Mouse (Mus musculus): ENCODE results near the gene Sars2. TPM values are rescaled to one million over a fixed set of nuclear protein-coding genes. Genes with fewer than 3 reads are reported as not detected.

Sars2 gene
- polyA plus RNA-seq, 1 experiment = 10.5 TPM

DNA sequence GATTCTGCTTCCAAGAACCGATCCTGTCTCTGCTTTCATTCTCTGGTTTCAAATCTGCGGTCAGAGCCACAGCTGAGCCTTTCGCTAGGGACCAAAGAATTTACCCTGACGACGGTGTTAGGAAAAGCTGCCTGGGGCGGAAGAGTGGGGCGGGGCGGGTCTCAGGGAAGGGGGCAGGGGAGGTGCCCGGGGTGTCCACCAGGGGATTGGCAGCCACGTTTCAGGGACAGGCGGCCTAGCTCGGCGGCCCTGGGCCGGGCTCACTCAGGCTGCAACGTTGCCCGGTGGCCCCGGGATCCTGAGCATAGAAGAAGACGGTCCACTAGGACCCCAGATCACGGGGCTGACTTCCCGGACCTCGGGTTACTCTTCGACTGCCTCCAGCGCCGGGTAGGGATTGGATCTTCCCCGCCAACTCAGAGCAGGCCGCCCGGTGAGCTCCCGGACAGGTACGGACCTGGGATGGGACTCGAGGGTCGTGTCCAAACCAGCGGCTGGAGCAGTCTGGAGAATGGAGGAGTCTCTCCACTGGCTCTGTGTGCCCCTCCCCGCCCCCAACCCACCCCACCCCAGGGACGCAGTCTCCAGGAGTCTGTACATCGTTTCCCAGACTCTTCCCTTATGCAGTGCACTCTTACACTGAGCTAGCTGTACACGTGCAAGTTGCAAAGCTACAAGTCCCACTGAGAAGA, 25.1 kb upstream of the Sars2 start, which contains the start of gene Fbxo17:
Fbxo17 (plus strand) TSS at position 215 of the 692 bp plus-strand sequence.
- Histone ChIP-seq H3ac (ENCODE audit: control insufficient read depth, insufficient read length) (peak within 1 kb of the TSS; percentile 78), H3K36me3 (ENCODE audit: control insufficient read depth, insufficient read depth) (no peaks in the 10 kb centered on the region), H3K4me2 (ENCODE audit: low read depth) (peak within 1 kb of the TSS; percentile 81), H3K79me2 (ENCODE audit: control insufficient read depth, insufficient read depth) (peaks cover 20% of the 10 kb centered on the region), H3K27me3 (ENCODE audit: control insufficient read depth, insufficient read depth, insufficient read length) (no peaks in the 10 kb centered on the region), H3K4me3 (peak within 1 kb of the TSS; percentile 64)
- TF ChIP-seq TCF3 (IDR thresholded peaks at IDR 0.05; ENCODE audit: insufficient read length, low read depth) (no peak), REST (IDR thresholded peaks at IDR 0.05; ENCODE audit: insufficient read depth, insufficient read length) (no peak), USF1 (IDR thresholded peaks at IDR 0.05; ENCODE audit: low read depth) (no peak), POLR2A (IDR thresholded peaks at IDR 0.05; ENCODE audit: insufficient read length, low read depth) (peak; percentile 80), MYOG (IDR thresholded peaks at IDR 0.05; ENCODE audit: control insufficient read depth in 1 of 3, insufficient read depth in 1 of 3, insufficient read length in 2 of 3, low read depth in 2 of 3) (peak in 2 of 3 experiments; percentile 45 to 78), CEBPB (IDR thresholded peaks at IDR 0.05; ENCODE audit: insufficient read depth, poor library complexity, severe bottlenecking) (no peak), MAX (IDR thresholded peaks at IDR 0.05; ENCODE audit: low read depth) (no peak), TCF12 (IDR thresholded peaks at IDR 0.05; ENCODE audit: insufficient read depth, poor library complexity, severe bottlenecking) (peak; percentile 45), E2F4 (IDR thresholded peaks at IDR 0.05; ENCODE audit: insufficient read depth) (no peak), POLR2AphosphoS2 (IDR thresholded peaks at IDR 0.05; ENCODE audit: insufficient read length, low read depth) (no peak), MYOD1 (IDR thresholded peaks at IDR 0.05; ENCODE audit: control insufficient read depth in 1 of 3, insufficient read length in 2 of 3, low read depth in 2 of 3) (peak in 2 of 3 experiments; percentile 27 to 53), SRF (IDR thresholded peaks at IDR 0.05; ENCODE audit: control insufficient read depth, insufficient read length, low read depth) (no peak)

DNA sequence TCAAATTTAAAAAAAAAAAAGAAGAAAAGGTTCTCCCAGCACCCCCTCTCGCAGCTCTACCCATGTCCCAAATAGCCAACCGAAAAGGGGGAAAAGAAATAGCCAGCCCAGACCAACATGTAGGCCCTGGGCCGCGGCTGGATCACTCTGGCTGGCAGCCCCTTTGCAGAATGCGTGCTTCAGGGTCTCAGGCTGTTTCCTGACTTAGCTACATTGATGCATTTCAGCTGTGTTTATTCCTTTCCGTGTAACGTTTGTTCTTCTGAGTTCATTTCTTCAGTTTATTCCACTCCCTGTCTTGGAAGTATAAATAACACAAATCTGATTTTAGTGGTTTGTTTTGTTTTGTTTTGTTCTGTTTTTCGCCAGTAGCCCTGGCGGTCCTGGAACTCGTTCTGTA, 24.1 kb upstream of the Sars2 start:
- TF ChIP-seq POLR2A (IDR thresholded peaks at IDR 0.05; ENCODE audit: insufficient read length, low read depth) = no peak
- TF ChIP-seq TCF12 (IDR thresholded peaks at IDR 0.05; ENCODE audit: insufficient read depth, poor library complexity, severe bottlenecking) = no peak
- no peak for TF ChIP-seq E2F4 (IDR thresholded peaks at IDR 0.05; ENCODE audit: insufficient read depth)
- TF ChIP-seq TCF3 (IDR thresholded peaks at IDR 0.05; ENCODE audit: insufficient read length, low read depth) = no peak
- no peak for TF ChIP-seq SRF (IDR thresholded peaks at IDR 0.05; ENCODE audit: control insufficient read depth, insufficient read length, low read depth)
- no peak for TF ChIP-seq MYOD1 (IDR thresholded peaks at IDR 0.05; ENCODE audit: control insufficient read depth in 1 of 3, insufficient read length in 2 of 3, low read depth in 2 of 3)
- TF ChIP-seq MYOG (IDR thresholded peaks at IDR 0.05; ENCODE audit: control insufficient read depth in 1 of 3, insufficient read depth in 1 of 3, insufficient read length in 2 of 3, low read depth in 2 of 3) = no peak
- no peak for TF ChIP-seq POLR2AphosphoS2 (IDR thresholded peaks at IDR 0.05; ENCODE audit: insufficient read length, low read depth)
- TF ChIP-seq CEBPB (IDR thresholded peaks at IDR 0.05; ENCODE audit: insufficient read depth, poor library complexity, severe bottlenecking) = no peak
- TF ChIP-seq MAX (IDR thresholded peaks at IDR 0.05; ENCODE audit: low read depth) = no peak
- TF ChIP-seq REST (IDR thresholded peaks at IDR 0.05; ENCODE audit: insufficient read depth, insufficient read length) = no peak
- no peak for TF ChIP-seq USF1 (IDR thresholded peaks at IDR 0.05; ENCODE audit: low read depth)
- no peaks in the 10 kb centered on the region for H3K27me3 ChIP-seq (ENCODE audit: control insufficient read depth, insufficient read depth, insufficient read length)

DNA sequence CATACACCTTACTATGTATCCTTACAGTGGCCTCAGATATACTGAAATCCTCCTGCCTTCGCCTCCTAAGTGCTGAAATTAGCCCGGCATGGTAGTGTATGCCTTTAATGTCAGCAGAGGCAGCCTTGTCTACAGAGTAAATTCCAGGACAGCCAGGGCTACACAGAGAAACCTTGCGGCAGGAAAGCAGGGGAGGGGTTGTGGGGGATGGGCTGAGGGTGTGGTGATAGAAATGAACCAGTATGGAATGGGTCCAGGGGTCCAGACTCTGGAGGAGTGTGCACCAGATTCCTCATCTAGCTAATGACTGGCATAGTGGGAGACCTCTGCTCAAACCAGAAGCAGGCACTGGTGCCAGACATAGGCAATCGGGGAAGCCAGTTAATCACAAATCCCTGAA, 22.6 kb upstream of the Sars2 start:
- H3K4me2 ChIP-seq (ENCODE audit: low read depth) = peak overlapping the region; percentile 81
- H3K27me3 ChIP-seq (ENCODE audit: control insufficient read depth, insufficient read depth, insufficient read length) = no peaks in the 10 kb centered on the region
- H3K36me3 ChIP-seq (ENCODE audit: control insufficient read depth, insufficient read depth) = peaks cover 4% of the 10 kb centered on the region
- H3K4me3 ChIP-seq = peak overlapping the region; percentile 64
- no peak for TF ChIP-seq SRF (IDR thresholded peaks at IDR 0.05; ENCODE audit: control insufficient read depth, insufficient read length, low read depth)
- no peak for TF ChIP-seq REST (IDR thresholded peaks at IDR 0.05; ENCODE audit: insufficient read depth, insufficient read length)
- no peak for TF ChIP-seq E2F4 (IDR thresholded peaks at IDR 0.05; ENCODE audit: insufficient read depth)
- no peak for TF ChIP-seq CEBPB (IDR thresholded peaks at IDR 0.05; ENCODE audit: insufficient read depth, poor library complexity, severe bottlenecking)
- no peak for TF ChIP-seq MAX (IDR thresholded peaks at IDR 0.05; ENCODE audit: low read depth)
- no peak for TF ChIP-seq POLR2A (IDR thresholded peaks at IDR 0.05; ENCODE audit: insufficient read length, low read depth)
- TF ChIP-seq USF1 (IDR thresholded peaks at IDR 0.05; ENCODE audit: low read depth) = no peak
- no peak for TF ChIP-seq MYOD1 (IDR thresholded peaks at IDR 0.05; ENCODE audit: control insufficient read depth in 1 of 3, insufficient read length in 2 of 3, low read depth in 2 of 3)
- no peak for TF ChIP-seq TCF3 (IDR thresholded peaks at IDR 0.05; ENCODE audit: insufficient read length, low read depth)
- no peak for TF ChIP-seq MYOG (IDR thresholded peaks at IDR 0.05; ENCODE audit: control insufficient read depth in 1 of 3, insufficient read depth in 1 of 3, insufficient read length in 2 of 3, low read depth in 2 of 3)
- TF ChIP-seq TCF12 (IDR thresholded peaks at IDR 0.05; ENCODE audit: insufficient read depth, poor library complexity, severe bottlenecking) = no peak
- no peak for TF ChIP-seq POLR2AphosphoS2 (IDR thresholded peaks at IDR 0.05; ENCODE audit: insufficient read length, low read depth)
- H3K79me2 ChIP-seq (ENCODE audit: control insufficient read depth, insufficient read depth) = peaks cover 20% of the 10 kb centered on the region
- no peak overlapping the region for H3ac ChIP-seq (ENCODE audit: control insufficient read depth, insufficient read length)

More for the DNA sequence above, 24.1 kb upstream of the Sars2 start:
- Histone ChIP-seq H3K4me3 (peak overlapping the region; percentile 64), H3ac (ENCODE audit: control insufficient read depth, insufficient read length) (peak overlapping the region; percentile 78), H3K79me2 (ENCODE audit: control insufficient read depth, insufficient read depth) (peaks cover 20% of the 10 kb centered on the region), H3K36me3 (ENCODE audit: control insufficient read depth, insufficient read depth) (no peaks in the 10 kb centered on the region), H3K4me2 (ENCODE audit: low read depth) (peak overlapping the region; percentile 81)

DNA sequence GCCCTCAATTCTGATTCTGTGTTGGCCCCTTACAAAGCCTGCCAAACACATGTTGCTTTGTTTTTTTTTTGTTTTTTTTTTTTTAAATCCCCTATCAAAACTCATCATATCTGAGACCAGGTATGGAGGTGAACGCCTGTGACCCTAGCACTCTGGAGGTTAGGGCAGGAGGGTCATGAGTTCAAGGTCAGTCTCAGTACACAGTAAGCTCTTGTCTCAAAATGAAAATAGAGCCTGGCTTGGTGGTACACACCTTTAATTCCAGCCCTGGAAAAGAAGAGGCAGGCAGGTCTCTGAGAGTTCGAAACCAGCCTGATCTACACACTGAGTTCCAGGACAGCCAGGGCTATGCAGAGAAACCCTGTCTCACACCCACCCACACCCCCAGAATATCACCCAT, 22.1 kb upstream of the Sars2 start:
- Histone ChIP-seq H3ac (ENCODE audit: control insufficient read depth, insufficient read length) (no peak overlapping the region), H3K4me2 (ENCODE audit: low read depth) (peak overlapping the region; percentile 45), H3K27me3 (ENCODE audit: control insufficient read depth, insufficient read depth, insufficient read length) (no peaks in the 10 kb centered on the region), H3K4me3 (peak overlapping the region; percentile 64), H3K79me2 (ENCODE audit: control insufficient read depth, insufficient read depth) (peaks cover 20% of the 10 kb centered on the region), H3K36me3 (ENCODE audit: control insufficient read depth, insufficient read depth) (peaks cover 9% of the 10 kb centered on the region)
- TF ChIP-seq POLR2AphosphoS2 (IDR thresholded peaks at IDR 0.05; ENCODE audit: insufficient read length, low read depth) (no peak), MYOD1 (IDR thresholded peaks at IDR 0.05; ENCODE audit: control insufficient read depth in 1 of 3, insufficient read length in 2 of 3, low read depth in 2 of 3) (no peak), CEBPB (IDR thresholded peaks at IDR 0.05; ENCODE audit: insufficient read depth, poor library complexity, severe bottlenecking) (no peak), TCF12 (IDR thresholded peaks at IDR 0.05; ENCODE audit: insufficient read depth, poor library complexity, severe bottlenecking) (no peak), TCF3 (IDR thresholded peaks at IDR 0.05; ENCODE audit: insufficient read length, low read depth) (no peak), MYOG (IDR thresholded peaks at IDR 0.05; ENCODE audit: control insufficient read depth in 1 of 3, insufficient read depth in 1 of 3, insufficient read length in 2 of 3, low read depth in 2 of 3) (no peak), E2F4 (IDR thresholded peaks at IDR 0.05; ENCODE audit: insufficient read depth) (no peak), SRF (IDR thresholded peaks at IDR 0.05; ENCODE audit: control insufficient read depth, insufficient read length, low read depth) (no peak), USF1 (IDR thresholded peaks at IDR 0.05; ENCODE audit: low read depth) (no peak), POLR2A (IDR thresholded peaks at IDR 0.05; ENCODE audit: insufficient read length, low read depth) (no peak), MAX (IDR thresholded peaks at IDR 0.05; ENCODE audit: low read depth) (no peak), REST (IDR thresholded peaks at IDR 0.05; ENCODE audit: insufficient read depth, insufficient read length) (no peak)

All from myocyte (in vitro differentiated cells).